Mouse (Mus musculus) frontal cortex, postnatal 25 days (tissue): ENCODE results near the gene Wdr18.

Experiments used
- DNase-seq, 2 experiments: peaks; one replicate each; pipeline ENCODE4 v3.0.0; 2022; ENCODE audit warnings: low spot score in 2 of 2

Wdr18 gene

GRCm38 (mm10) chr10:79959847-79960601 lies at the start of gene Wdr18:
Gene Wdr18 (plus strand): TSS chr10:79960152.
- DNase-seq: peak; percentile 99

GRCm38 (mm10) chr10:79910556-79910955 lies 49.4 kb upstream of the Wdr18 start, which contains the start of gene Gm26602:
Gene Gm26602 (plus strand): TSS chr10:79910856.
- DNase-seq: no peak

GRCm38 (mm10) chr10:79912412-79912811 lies 47.5 kb upstream of the Wdr18 start:
- DNase-seq: no peak

- DNase-seq: no peak
Observed at GRCm38 (mm10) chr10:79914131-79914947, 45.6 kb upstream of the Wdr18 start.

- DNase-seq: no peak
Observed at GRCm38 (mm10) chr10:79914948-79915596, 44.9 kb upstream of the Wdr18 start.

GRCm38 (mm10) chr10:79916081-79916480 lies 43.9 kb upstream of the Wdr18 start:
- DNase-seq: no peak

- DNase-seq: peak; percentile 67 to 71
Observed at GRCm38 (mm10) chr10:79916808-79917531, 43.0 kb upstream of the Wdr18 start, which contains the start of gene Kiss1r. Gene Kiss1r (plus strand): TSS chr10:79916971.

GRCm38 (mm10) chr10:79917532-79918100 lies 42.3 kb upstream of the Wdr18 start:
- no peak for DNase-seq

- DNase-seq: no peak
Observed at GRCm38 (mm10) chr10:79918231-79919078, 41.5 kb upstream of the Wdr18 start.

GRCm38 (mm10) chr10:79919251-79919849 lies 40.6 kb upstream of the Wdr18 start:
- no peak for DNase-seq

GRCm38 (mm10) chr10:79920056-79920890 lies 39.7 kb upstream of the Wdr18 start:
- DNase-seq: no peak

- no peak for DNase-seq
Observed at GRCm38 (mm10) chr10:79920958-79921535, 38.9 kb upstream of the Wdr18 start, which contains the start of gene R3hdm4. Gene R3hdm4 (minus strand): TSS chr10:79921208.

- no peak for DNase-seq
Observed at GRCm38 (mm10) chr10:79921572-79921971, 38.4 kb upstream of the Wdr18 start.

- DNase-seq: peak; percentile 95 to 98
Observed at GRCm38 (mm10) chr10:79924998-79925784, 34.8 kb upstream of the Wdr18 start.

- no peak for DNase-seq
Observed at GRCm38 (mm10) chr10:79925785-79926490, 34.0 kb upstream of the Wdr18 start.

- peak; percentile 64 to 71 for DNase-seq
Observed at GRCm38 (mm10) chr10:79926491-79927323, 33.2 kb upstream of the Wdr18 start, which contains the start of gene Arid3a. Gene Arid3a (plus strand): TSS chr10:79927043.
